In genomic region chr10:93624151-93624550, GRCm38 (mm10) we compare ENCODE assay signal across 17 mouse cellular contexts. TPM values are rescaled to one million over a fixed set of nuclear protein-coding genes. Genes with fewer than 3 reads are reported as not detected.
DNase-seq lines count a peak whose midpoint lies in the region; ATAC-seq and TF ChIP-seq lines count a peak whose summit lies in the region.
"Had no signal": no experiment of that assay in that cellular context is flagged by ENCODE, and none has a peak within 500 bp of the region (broad histone marks: within the 10 kb centered on the region; RNA-seq: fewer than 3 reads in every experiment).

No protein-coding gene starts in this region.

- no peak overlapping the region for H3K4me3 ChIP-seq in liver, embryonic 13.5 days (replicated peaks)
- H3K4me3 ChIP-seq in liver, embryonic 12.5 days: no peak overlapping the region
- no peak overlapping the region for H3K4me3 ChIP-seq in intestine, embryonic 14.5 days (ENCODE audit: low read depth, low read length)
- peak overlapping the region; percentile 27; the same call in 1 of the 2 replicates for H3K4me3 ChIP-seq in intestine, embryonic 16.5 days (ENCODE audit: low read length)
- H3K4me3 ChIP-seq in small intestine, adult 2 months (ENCODE audit: low read depth, low read length): no peak overlapping the region
- no peak overlapping the region for H3K4me3 ChIP-seq in cerebellum, adult 2 months (replicated peaks; ENCODE audit: insufficient read depth, low read depth, low read length)
- H3K4me3 ChIP-seq: embryonic facial prominence, embryonic 12.5 days; erythroblast, embryonic 14.5 days; forebrain, embryonic 13.5 days; limb, embryonic 12.5 days; neural tube, embryonic 15.5 days had no signal

- H3K4me2 ChIP-seq in liver, embryonic 13.5 days: peak overlapping the region; percentile 11; the same call in 1 of the 2 replicates
- H3K4me2 ChIP-seq in liver, embryonic 12.5 days: no peak overlapping the region
- H3K4me2 ChIP-seq in intestine, embryonic 14.5 days (ENCODE audit: low read length): peak overlapping the region; percentile 2; the same call in 1 of the 2 replicates
- peak overlapping the region; percentile 26 for H3K4me2 ChIP-seq in intestine, embryonic 16.5 days (ENCODE audit: low read depth, low read length)
- H3K4me2 ChIP-seq: embryonic facial prominence, embryonic 12.5 days; forebrain, embryonic 13.5 days; limb, embryonic 12.5 days; neural tube, embryonic 15.5 days had no signal

- no peak overlapping the region for H3K27ac ChIP-seq in liver, embryonic 13.5 days
- no peak overlapping the region for H3K27ac ChIP-seq in liver, embryonic 12.5 days
- H3K27ac ChIP-seq in intestine, embryonic 14.5 days (ENCODE audit: low read depth): no peak overlapping the region
- H3K27ac ChIP-seq in intestine, embryonic 16.5 days (ENCODE audit: low read length): peak overlapping the region; percentile 46
- peak overlapping the region; percentile 86 for H3K27ac ChIP-seq in small intestine, adult 2 months (ENCODE audit: insufficient read depth, low read depth, low read length)
- H3K27ac ChIP-seq in cerebellum, adult 2 months (ENCODE audit: insufficient read depth, low read length): no peak overlapping the region
- H3K27ac ChIP-seq: embryonic facial prominence, embryonic 12.5 days; forebrain, embryonic 13.5 days; limb, embryonic 12.5 days; neural tube, embryonic 15.5 days had no signal

- ATAC-seq in liver, embryonic 13.5 days (ENCODE audit: low read depth): no peak
- no peak for ATAC-seq in liver, embryonic 12.5 days
- ATAC-seq in intestine, embryonic 14.5 days (replicated peaks; ENCODE audit: low FRiP score, low TSS enrichment, low read depth): no peak
- peak; percentile 83 for ATAC-seq in intestine, embryonic 16.5 days
- ATAC-seq: forebrain, embryonic 13.5 days; midbrain, embryonic 16.5 days had no signal

- no peaks in the 10 kb centered on the region for H3K9me3 ChIP-seq in liver, embryonic 13.5 days (replicated peaks)
- no peaks in the 10 kb centered on the region for H3K9me3 ChIP-seq in liver, embryonic 12.5 days (replicated peaks)
- H3K9me3 ChIP-seq in intestine, embryonic 14.5 days (ENCODE audit: control insufficient read depth, low read length): no peaks in the 10 kb centered on the region
- no peaks in the 10 kb centered on the region for H3K9me3 ChIP-seq in intestine, embryonic 16.5 days (ENCODE audit: control insufficient read depth, low read length)
- H3K9me3 ChIP-seq: embryonic facial prominence, embryonic 12.5 days; forebrain, embryonic 13.5 days; limb, embryonic 12.5 days; neural tube, embryonic 15.5 days had no signal

- WGBS in liver, embryonic 13.5 days (ENCODE audit: insufficient replicate concordance): 64% methylated on average over 10 of the region's 10 CpGs
- 65% methylated on average over 10 of the region's 10 CpGs for WGBS in liver, embryonic 12.5 days (ENCODE audit: insufficient replicate concordance)
- WGBS in intestine, embryonic 14.5 days: 49% methylated on average over 10 of the region's 10 CpGs
- 42% methylated on average over 10 of the region's 10 CpGs for WGBS in intestine, embryonic 16.5 days
- WGBS in small intestine, adult 2 months: 15% methylated on average over 10 of the region's 10 CpGs
- WGBS in cerebellum, adult 2 months: 89% methylated on average over 10 of the region's 10 CpGs

- H3K27me3 ChIP-seq in liver, embryonic 13.5 days: no peaks in the 10 kb centered on the region
- 0 out of 2 replicates have a peak, but pooled peaks cover 7% of the 10 kb centered on the region for H3K27me3 ChIP-seq in liver, embryonic 12.5 days (replicated peaks)
- no peaks in the 10 kb centered on the region for H3K27me3 ChIP-seq in intestine, embryonic 14.5 days (replicated peaks; ENCODE audit: control insufficient read depth, insufficient read depth, low read length)
- no peaks in the 10 kb centered on the region for H3K27me3 ChIP-seq in intestine, embryonic 16.5 days (replicated peaks; ENCODE audit: control insufficient read depth, insufficient read depth, low read length)
- H3K27me3 ChIP-seq in small intestine, adult 2 months (ENCODE audit: control insufficient read depth, insufficient read depth, low read length): no peaks in the 10 kb centered on the region
- no peaks in the 10 kb centered on the region for H3K27me3 ChIP-seq in cerebellum, adult 2 months (ENCODE audit: control insufficient read depth, insufficient read depth, low read length)
- H3K27me3 ChIP-seq: embryonic facial prominence, embryonic 12.5 days; forebrain, embryonic 13.5 days; limb, embryonic 12.5 days; neural tube, embryonic 15.5 days had no signal

- no peak for DNase-seq in liver, embryonic 13.5 days
- DNase-seq in intestine, embryonic 14.5 days (ENCODE audit: low spot score): no peak
- no peak for DNase-seq in left cerebral cortex, adult 18-20 months (ENCODE audit: low spot score in 2 of 2)
- DNase-seq in cerebellum, adult 2 months: no peak
- DNase-seq: adrenal gland, adult 2 months; cerebellum, postnatal 10 days; gastrocnemius, postnatal 10 days; thymus, postnatal 36 days had no signal

- TF ChIP-seq CTCF in small intestine, adult 2 months (IDR thresholded peaks at IDR 0.05; ENCODE audit: extremely low read depth, insufficient read length, insufficient replicate concordance, low read depth, low read length): no peak
- TF ChIP-seq CTCF in cerebellum, adult 2 months (IDR thresholded peaks at IDR 0.05; ENCODE audit: borderline replicate concordance, insufficient read depth, low read depth, low read length): no peak

- 0 out of 2 replicates have a peak, but pooled peaks cover 4% of the 10 kb centered on the region for H3K4me1 ChIP-seq in liver, embryonic 13.5 days (replicated peaks)
- no peaks in the 10 kb centered on the region for H3K4me1 ChIP-seq in liver, embryonic 12.5 days
- no peaks in the 10 kb centered on the region; the same call in 1 of the 2 replicates for H3K4me1 ChIP-seq in intestine, embryonic 14.5 days (replicated peaks; ENCODE audit: control insufficient read depth, insufficient read depth, low read length)
- 0 out of 2 replicates have a peak, but pooled peaks cover 3% of the 10 kb centered on the region for H3K4me1 ChIP-seq in intestine, embryonic 16.5 days (ENCODE audit: control insufficient read depth, insufficient read depth, low read length)
- peaks cover 6% of the 10 kb centered on the region; the same call in 1 of the 2 replicates for H3K4me1 ChIP-seq in small intestine, adult 2 months (ENCODE audit: control insufficient read depth, insufficient read depth, insufficient read length, low read length)
- no peaks in the 10 kb centered on the region for H3K4me1 ChIP-seq in cerebellum, adult 2 months (ENCODE audit: control insufficient read depth, insufficient read depth, low read length)
- H3K4me1 ChIP-seq: embryonic facial prominence, embryonic 12.5 days; forebrain, embryonic 13.5 days; limb, embryonic 12.5 days; neural tube, embryonic 15.5 days had no signal

- no peak for TF ChIP-seq POLR2A in small intestine, adult 2 months (IDR thresholded peaks at IDR 0.05; ENCODE audit: low read depth, low read length)
- no peak for TF ChIP-seq POLR2A in cerebellum, adult 2 months (IDR thresholded peaks at IDR 0.05; ENCODE audit: borderline replicate concordance, insufficient read depth, low read length)

- H3K36me3 ChIP-seq in liver, embryonic 13.5 days: no peaks in the 10 kb centered on the region
- no peaks in the 10 kb centered on the region for H3K36me3 ChIP-seq in liver, embryonic 12.5 days
- no peaks in the 10 kb centered on the region for H3K36me3 ChIP-seq in intestine, embryonic 14.5 days (ENCODE audit: control insufficient read depth, insufficient read depth, low read length)
- no peaks in the 10 kb centered on the region for H3K36me3 ChIP-seq in intestine, embryonic 16.5 days (ENCODE audit: control insufficient read depth, insufficient read depth, low read length)
- no peaks in the 10 kb centered on the region for H3K36me3 ChIP-seq in small intestine, adult 2 months (ENCODE audit: control insufficient read depth, insufficient read depth, low read length)
- H3K36me3 ChIP-seq: embryonic facial prominence, embryonic 12.5 days; limb, embryonic 12.5 days; neural tube, embryonic 15.5 days had no signal

- H3K9ac ChIP-seq in liver, embryonic 13.5 days: no peak overlapping the region
- H3K9ac ChIP-seq in liver, embryonic 12.5 days: no peak overlapping the region
- no peak overlapping the region for H3K9ac ChIP-seq in intestine, embryonic 14.5 days (ENCODE audit: low read length)
- 0 out of 2 replicates have a peak overlapping the region, but pooled peaks have one; percentile 9 for H3K9ac ChIP-seq in intestine, embryonic 16.5 days (ENCODE audit: low read depth, low read length)
- H3K9ac ChIP-seq: embryonic facial prominence, embryonic 12.5 days; forebrain, embryonic 13.5 days; limb, embryonic 12.5 days; neural tube, embryonic 15.5 days had no signal

RNA-seq across cellular contexts. Expression of gene Ntn4, which starts 16.3 kb away (rescaled TPM):
- polyA plus RNA-seq in liver, embryonic 13.5 days (2015; fragmentation: Nextera tagmentation; extraction: Ambion mirVana): 0.13 and 0.20 TPM in 2 replicates
- 0.17 and 0.26 TPM in 2 replicates for polyA plus RNA-seq in liver, embryonic 12.5 days (2016; fragmentation: Nextera tagmentation; extraction: Ambion mirVana)
- polyA plus RNA-seq in intestine, embryonic 14.5 days (2014; fragmentation: Nextera tagmentation; extraction: Ambion mirVana): 0.52 and 0.65 TPM in 2 replicates
- 0.22 and 0.23 TPM in 2 replicates for polyA plus RNA-seq in intestine, embryonic 16.5 days (2015; fragmentation: Nextera tagmentation; extraction: Ambion mirVana)
- 3.9 and 5.8 TPM in 2 replicates for polyA plus RNA-seq in small intestine, adult 2 months (2012; rRNA removed)
- total RNA-seq in left cerebral cortex, adult 18-20 months (2021): 10 to 100 TPM in 1 of 2 experiments, 1 to 10 TPM in 1; 8.9 to 10.6 TPM
- polyA plus RNA-seq in cerebellum, adult 2 months (2012; rRNA removed): 14.6 and 17.3 TPM in 2 replicates
- polyA plus RNA-seq: erythroblast, embryonic 14.5 days had no signal

RNA-seq across cellular contexts. Expression of gene Snrpf, which starts 34.6 kb away (rescaled TPM):
- 95.6 and 101 TPM in 2 replicates for polyA plus RNA-seq in liver, embryonic 13.5 days (2015; fragmentation: Nextera tagmentation; extraction: Ambion mirVana)
- 121 and 128 TPM in 2 replicates for polyA plus RNA-seq in liver, embryonic 12.5 days (2016; fragmentation: Nextera tagmentation; extraction: Ambion mirVana)
- 147 and 151 TPM in 2 replicates for polyA plus RNA-seq in intestine, embryonic 14.5 days (2014; fragmentation: Nextera tagmentation; extraction: Ambion mirVana)
- 88.2 and 94.6 TPM in 2 replicates for polyA plus RNA-seq in intestine, embryonic 16.5 days (2015; fragmentation: Nextera tagmentation; extraction: Ambion mirVana)
- polyA plus RNA-seq in small intestine, adult 2 months (2012; rRNA removed): 31.3 and 38.6 TPM in 2 replicates
- total RNA-seq in left cerebral cortex, adult 18-20 months (2021): 10 to 100 TPM in 1 of 2 experiments, 1 to 10 TPM in 1; 7.7 to 13.1 TPM
- polyA plus RNA-seq in cerebellum, adult 2 months (2012; rRNA removed): 49.0 and 52.2 TPM in 2 replicates

Comparison
In these comparisons a context has a peak if more than half of its experiments do, and no peak if none do; other contexts are left out.
1. H3K27ac ChIP-seq: peak in intestine, embryonic 16.5 days (single experiment) and small intestine, adult 2 months (single experiment); none in liver, embryonic 13.5 days (single experiment), liver, embryonic 12.5 days (single experiment), intestine, embryonic 14.5 days (single experiment) and cerebellum, adult 2 months (single experiment).